Mouse (Mus musculus) thymus, adult 2 months (tissue): ENCODE results near the gene Gm572.

Source experiments
- CTCF ChIP-seq: fragments of 200-500 bp; IDR thresholded peaks from 2 replicates; pipeline ENCODE4 v1.5.1; 2012; ENCODE audit warnings: mild to moderate bottlenecking, control low read depth, low read length, moderate library complexity, borderline replicate concordance; ENCODE audit not compliant: control insufficient read depth, poor library complexity, insufficient read depth; ENCODE audit errors: extremely low read depth
- POLR2A ChIP-seq: fragments of 200-500 bp; IDR thresholded peaks from 2 replicates; pipeline ENCODE4 v1.6.1; 2012; ENCODE audit warnings: mild to moderate bottlenecking, low read length, control low read depth, moderate library complexity; ENCODE audit not compliant: control insufficient read depth, poor library complexity, insufficient read depth; ENCODE audit errors: extremely low read depth

DNA sequence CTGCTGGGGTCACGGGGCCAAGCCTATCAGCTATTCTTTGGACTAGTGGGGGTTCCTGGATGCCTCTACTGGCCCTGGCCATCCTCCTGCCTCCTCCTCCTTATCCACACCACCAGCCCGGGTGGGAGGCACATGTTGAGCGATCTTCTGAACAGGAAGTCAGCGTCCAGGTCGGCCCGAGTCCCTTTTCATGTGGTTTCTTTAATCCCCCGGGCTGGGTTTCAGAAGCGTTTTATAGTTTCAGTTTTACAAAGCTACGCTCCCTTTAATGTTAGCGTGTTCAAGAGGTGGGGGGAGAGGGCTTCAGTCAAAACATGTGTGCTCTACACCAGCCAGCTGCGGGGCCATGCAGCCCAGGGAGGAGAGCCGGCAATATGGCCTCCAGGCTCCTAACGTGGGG, 40.4 kb downstream of the Gm572 start:
- TF ChIP-seq POLR2A, result no peak
- no peak for TF ChIP-seq CTCF
